8 mouse cellular contexts compared by ENCODE assay signal in genomic region chr12:116405045-116405835, GRCm38 (mm10). TPM values are rescaled to one million over a fixed set of nuclear protein-coding genes. Genes with fewer than 3 reads are reported as not detected.
DNase-seq lines count a peak whose midpoint lies in the region; ATAC-seq and TF ChIP-seq lines count a peak whose summit lies in the region.

Gene Ncapg2 (plus strand): TSS chr12:116405402.

- CTCF ChIA-PET in Patski (lab: Charles Lee): no interaction called here

- peak; percentile 95 for ATAC-seq in Patski
- peak; percentile 99 for ATAC-seq in hindbrain, embryonic 13.5 days (ENCODE audit: low FRiP score)

- POLR2A ChIA-PET in Patski (lab: Charles Lee): no interaction called here

- in situ Hi-C loops in Patski (cut with MboI; ENCODE audit: low pct_unique_long_range_greater_than_20kb): loop anchor here (5.0 to 10.0 kb wide), 2 partner anchors 123 to 330 kb away; partner anchors contain the start of genes Esyt2 and Vipr2

- peaks cover 34% of the 10 kb centered on the region for H3K9me3 ChIP-seq in hindbrain, embryonic 13.5 days

- H3K4me1 ChIP-seq in hindbrain, embryonic 13.5 days (replicated peaks): peaks cover 18% of the 10 kb centered on the region

- TF ChIP-seq CTCF in Patski (IDR thresholded peaks at IDR 0.05): no peak

- peak within 1 kb of the TSS; percentile 35 for H3K27ac ChIP-seq in hindbrain, embryonic 13.5 days

- H3K4me3 ChIP-seq in hindbrain, embryonic 13.5 days: peak within 1 kb of the TSS; percentile 73

- H3K36me3 ChIP-seq in hindbrain, embryonic 13.5 days: peaks cover 30% of the 10 kb centered on the region

- WGBS in hindbrain, embryonic 13.5 days: under 1% methylated on average over 72 of the region's 72 CpGs

- H3K4me2 ChIP-seq in hindbrain, embryonic 13.5 days: peak within 1 kb of the TSS; percentile 91

- H3K27me3 ChIP-seq in Patski: no peaks in the 10 kb centered on the region
- H3K27me3 ChIP-seq in hindbrain, embryonic 13.5 days: no peaks in the 10 kb centered on the region

- H3K9ac ChIP-seq in hindbrain, embryonic 13.5 days: peak within 1 kb of the TSS; percentile 77

- peak; percentile 86 for DNase-seq in Patski (ENCODE audit: low read depth, low spot score)
- DNase-seq in cerebellum, postnatal 14 days: peak; percentile 98 to 99
- peak; percentile 96 to 98 for DNase-seq in frontal cortex, postnatal 14 days (ENCODE audit: low spot score in 2 of 2)
- DNase-seq in layer of hippocampus, postnatal 25 days (ENCODE audit: extremely low spot score in 1 of 2, low spot score in 1 of 2): peak; percentile 90 to 93
- peak; percentile 98 for DNase-seq in lung, postnatal 25 days (ENCODE audit: low spot score)
- DNase-seq in retina, embryonic 14.5 days (ENCODE audit: low spot score): peak; percentile 99
- peak; percentile 100 for DNase-seq in thymus, postnatal 4 days

RNA-seq across cellular contexts. Expression of gene Ncapg2, which starts in this region (rescaled TPM):
- polyA plus RNA-seq in Patski (2021): 18.5 TPM
- polyA plus RNA-seq in hindbrain, embryonic 13.5 days (2015; fragmentation: Nextera tagmentation; extraction: Ambion mirVana): 9.0 and 9.3 TPM in 2 replicates
- 1 to 10 TPM; 5.2 to 5.4 TPM for total RNA-seq in layer of hippocampus, postnatal 25 days (2021)

Comparison
In these comparisons a context has a peak if more than half of its experiments do, and no peak if none do; other contexts are left out.
1. Peak in every context shown above with its lines: DNase-seq, ATAC-seq, H3K4me3 ChIP-seq and H3K27ac ChIP-seq.